Mouse (Mus musculus): ENCODE data around the gene Ifitm2.

DNA sequence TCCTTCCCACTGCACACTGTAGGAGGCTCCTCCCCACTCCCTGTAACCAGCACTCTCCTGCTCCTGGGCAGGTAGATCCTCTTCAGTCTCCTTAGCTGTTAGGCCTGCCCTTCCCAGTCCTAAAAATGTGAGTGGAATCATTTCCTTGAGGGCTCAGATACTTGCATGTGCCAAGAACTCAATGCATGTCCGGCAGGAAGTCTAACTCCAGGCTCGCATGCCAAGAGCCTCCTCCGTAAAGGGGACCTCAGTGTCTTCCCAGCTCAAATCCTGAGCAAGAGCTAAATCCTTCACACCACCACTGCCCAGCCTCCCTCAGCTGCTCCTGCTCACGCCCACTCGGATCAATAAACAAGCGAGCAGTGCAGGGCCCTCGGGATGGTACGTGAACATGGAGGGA lies 4.7 kb downstream of the Ifitm2 start:
- TF ChIP-seq CTCF (IDR thresholded peaks at IDR 0.05; ENCODE audit: insufficient read depth, low read length) (no peak), POLR2A (IDR thresholded peaks at IDR 0.05; ENCODE audit: borderline replicate concordance, extremely low read depth, low read depth, low read length) (peak; percentile 29; the same call in 1 of the 2 replicates)

Data from lung, adult 2 months (tissue).